Mouse (Mus musculus): ENCODE measurements around the gene Cnih3.
A peak's percentile ranks its signal among the peaks of the same experiment; 100 is the strongest.

The Cnih3 gene

DNA sequence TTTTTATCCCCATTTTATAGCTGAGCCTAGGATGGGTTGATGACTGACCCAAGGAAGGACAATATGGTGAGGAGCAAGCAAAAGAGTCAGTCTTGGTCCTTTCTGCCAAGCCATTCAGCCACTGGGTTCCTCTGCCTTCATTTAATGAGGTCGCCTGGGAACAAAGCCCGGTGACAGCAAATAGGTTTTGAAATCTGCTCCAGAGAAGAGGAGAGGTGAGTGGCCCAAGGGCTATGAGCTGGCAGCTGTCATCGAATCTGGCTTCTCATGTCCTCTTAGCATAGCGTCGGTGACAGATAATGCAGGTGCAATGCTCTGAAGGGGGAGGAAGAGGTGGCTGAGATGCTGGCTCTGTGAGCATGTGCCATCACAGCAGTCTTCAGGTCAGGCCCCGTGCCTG is 100.7 kb downstream of the Cnih3 start:
- no peak for DNase-seq (ENCODE audit: low read depth)

DNA sequence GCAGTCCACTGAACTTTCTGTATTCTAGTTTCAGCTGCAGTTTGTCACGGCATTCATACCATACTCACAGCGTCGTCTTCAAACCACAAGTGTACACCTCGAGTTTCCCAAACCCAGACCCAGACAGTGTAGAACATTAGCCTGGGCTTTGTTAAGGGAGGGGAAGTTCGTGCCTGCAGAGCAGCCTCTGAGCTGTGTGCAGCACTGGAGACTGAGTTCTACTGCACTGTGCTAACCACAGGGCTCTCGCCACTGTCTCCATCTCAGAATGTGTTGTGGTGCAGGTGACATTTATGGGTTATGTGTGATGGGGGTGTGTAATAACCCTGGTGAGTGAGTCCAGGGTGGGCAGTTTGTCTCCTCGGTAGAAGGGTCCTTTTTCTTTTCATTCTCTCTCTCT is 104.5 kb downstream of the Cnih3 start:
- DNase-seq (ENCODE audit: low read depth): no peak

DNA sequence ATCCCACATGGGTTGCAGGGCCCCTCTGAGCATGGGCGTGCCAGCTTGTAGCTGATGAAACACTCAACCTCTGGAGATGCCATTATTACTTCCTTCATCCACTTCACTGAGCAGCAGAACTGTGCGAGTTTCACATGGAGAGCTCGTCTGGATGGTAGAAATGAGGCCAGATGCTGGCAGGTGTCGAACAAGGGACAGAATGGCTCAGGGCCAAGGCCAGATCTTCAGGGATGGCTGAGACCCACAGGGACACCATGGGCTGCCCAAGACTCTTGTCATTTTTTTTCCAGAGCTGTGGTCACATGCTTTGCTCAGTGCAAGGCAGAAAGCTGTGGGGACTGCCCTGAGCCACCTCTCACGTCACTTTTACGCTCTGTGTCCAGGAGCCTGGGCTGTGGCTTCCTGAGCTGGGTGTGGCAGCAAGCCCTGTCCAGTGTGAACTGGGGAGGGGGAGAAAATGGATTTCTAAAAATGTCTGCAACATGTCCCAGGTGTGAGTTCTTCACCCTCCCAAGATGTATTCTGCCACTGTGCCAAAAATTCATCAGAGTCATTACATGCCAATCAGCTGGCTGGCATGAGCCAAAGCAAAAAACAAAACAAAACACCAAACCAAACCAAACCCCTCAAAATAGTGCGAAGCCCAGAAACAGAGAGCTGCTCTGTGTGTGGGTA is 107.1 kb downstream of the Cnih3 start:
- no peak for DNase-seq (ENCODE audit: low read depth)

DNA sequence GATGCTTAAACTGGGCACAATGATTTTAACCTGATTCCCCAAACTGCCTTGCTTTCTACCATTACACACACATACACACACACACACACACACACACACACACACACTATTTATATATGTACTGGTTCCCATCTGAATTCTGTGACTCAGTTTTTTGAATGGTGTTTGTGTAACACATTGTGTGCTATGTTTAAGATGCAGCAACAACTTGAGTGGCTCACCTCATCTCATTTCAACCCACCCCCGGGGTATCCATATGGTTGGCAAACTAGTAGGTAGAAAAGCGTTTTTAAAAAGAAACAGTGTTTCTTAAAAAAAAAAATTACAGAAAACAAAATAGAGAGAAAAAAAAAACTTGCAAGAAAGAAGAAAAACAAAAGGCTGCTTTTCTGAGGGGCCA is 107.9 kb downstream of the Cnih3 start:
- no peak for DNase-seq (ENCODE audit: low read depth)

DNA sequence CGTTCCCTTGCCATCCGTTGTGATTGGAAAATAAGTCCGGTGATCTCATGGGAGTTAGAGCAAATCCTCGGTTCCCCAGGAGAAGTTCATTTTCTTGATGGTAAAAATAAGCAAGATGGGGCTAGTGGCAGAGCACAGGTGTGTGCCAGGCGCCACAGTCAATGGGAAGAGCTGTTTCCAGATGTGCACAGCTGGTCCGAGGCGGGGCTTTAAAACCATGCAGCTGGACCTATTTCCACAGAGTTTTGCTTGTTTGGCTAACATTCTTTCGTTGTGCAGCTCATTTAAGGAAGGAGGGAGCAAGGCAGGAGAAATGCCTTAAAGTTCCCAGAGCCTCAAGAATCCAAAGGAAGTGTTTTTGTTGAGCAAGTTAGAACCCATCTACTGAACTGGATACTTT is 109.1 kb downstream of the Cnih3 start:
- DNase-seq (ENCODE audit: low read depth): no peak

DNA sequence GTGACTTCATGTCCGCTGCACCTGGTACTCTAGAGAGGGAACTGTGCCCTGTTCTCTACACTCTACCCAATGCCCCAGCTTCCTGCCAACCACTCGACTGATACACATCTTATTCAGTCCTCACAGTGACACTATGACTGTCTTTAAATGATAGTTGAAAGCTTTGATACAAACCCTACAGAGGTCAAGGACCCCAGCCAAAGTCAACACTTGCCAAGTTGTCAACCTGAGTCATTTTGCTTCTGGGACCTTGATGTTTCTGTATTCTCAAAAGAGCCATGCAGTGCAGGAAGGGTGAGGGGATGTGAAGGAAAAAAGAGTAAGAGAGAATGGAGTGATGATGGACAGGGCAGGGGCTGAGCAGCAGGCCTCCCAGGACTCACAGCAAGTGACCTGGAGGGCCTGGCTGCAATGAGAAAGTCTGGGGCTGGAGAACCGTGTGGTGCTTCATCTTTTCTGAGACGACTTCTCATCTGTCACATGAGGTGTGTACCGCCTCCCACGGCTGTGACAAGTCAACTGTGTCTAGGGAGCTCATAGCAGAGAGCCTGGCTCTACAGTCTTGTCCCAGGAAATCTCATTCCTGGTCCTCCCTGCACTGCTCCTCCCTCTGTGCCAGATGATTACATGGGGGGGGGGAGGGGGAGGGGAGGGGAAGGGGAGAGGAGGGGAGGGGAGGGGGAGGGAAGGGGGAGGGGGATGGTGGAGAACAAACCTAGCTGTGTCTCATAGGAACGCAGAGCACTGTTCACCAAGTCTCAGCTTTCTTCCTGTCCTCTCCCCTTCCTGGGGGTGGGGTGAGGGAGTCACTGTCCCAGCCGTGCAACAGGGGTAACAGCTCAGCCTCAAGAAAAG is 109.8 kb downstream of the Cnih3 start:
- DNase-seq (ENCODE audit: low read depth): no peak

DNA sequence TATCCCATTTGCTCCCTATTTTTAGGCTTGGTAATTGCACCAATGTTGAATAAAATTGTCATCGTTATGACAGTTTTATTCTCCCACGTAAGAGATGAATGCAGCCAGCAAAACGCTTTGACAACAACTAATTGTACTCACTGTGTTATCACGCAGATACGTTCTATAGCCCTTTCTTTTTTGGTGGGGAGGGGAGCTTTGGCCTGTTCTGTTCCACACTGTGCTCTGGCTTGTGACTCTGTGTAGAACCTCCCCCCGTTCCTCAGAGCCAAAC is 110.4 kb downstream of the Cnih3 start:
- DNase-seq (ENCODE audit: low read depth): no peak

DNA sequence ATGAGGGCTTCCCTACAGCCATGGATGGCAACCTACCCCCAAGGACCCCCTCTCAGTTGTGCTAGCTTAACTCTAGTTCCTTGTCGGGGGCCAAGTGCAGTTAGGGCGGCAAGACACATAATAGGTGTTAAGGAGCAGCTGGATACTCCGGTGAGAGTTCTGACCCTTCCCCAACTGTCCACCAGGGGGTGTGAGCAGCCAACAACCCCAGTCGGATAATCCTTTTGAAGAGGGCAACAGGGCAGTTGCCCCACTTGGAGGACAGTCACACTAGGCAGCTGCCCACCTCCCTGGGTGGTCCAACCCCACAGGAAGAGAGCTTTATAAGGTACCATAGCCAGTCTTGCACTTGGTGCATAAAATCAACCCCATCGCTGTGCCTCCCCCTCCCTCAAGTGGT is 112.6 kb downstream of the Cnih3 start:
- DNase-seq (ENCODE audit: low read depth): peak; percentile 7

DNA sequence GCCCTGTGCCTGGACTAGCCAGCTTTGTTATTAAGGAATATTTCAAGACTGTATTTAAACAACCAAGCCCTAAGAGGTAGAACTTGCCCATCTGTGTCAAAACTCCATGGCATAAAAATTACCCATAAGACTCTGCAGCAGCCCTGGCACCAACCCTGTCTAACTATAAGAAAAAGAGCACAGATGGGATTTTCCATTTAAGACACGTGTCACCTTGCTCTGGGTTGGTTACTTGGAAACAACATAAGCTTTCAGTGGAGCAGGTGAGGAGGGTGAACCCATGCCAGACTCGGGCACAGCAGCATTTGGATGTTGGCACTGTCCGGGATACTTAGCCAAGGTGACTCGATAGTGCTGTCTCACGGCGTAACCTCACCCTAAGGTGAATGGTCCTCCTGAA is 113.6 kb downstream of the Cnih3 start:
- no peak for DNase-seq (ENCODE audit: low read depth)

DNA sequence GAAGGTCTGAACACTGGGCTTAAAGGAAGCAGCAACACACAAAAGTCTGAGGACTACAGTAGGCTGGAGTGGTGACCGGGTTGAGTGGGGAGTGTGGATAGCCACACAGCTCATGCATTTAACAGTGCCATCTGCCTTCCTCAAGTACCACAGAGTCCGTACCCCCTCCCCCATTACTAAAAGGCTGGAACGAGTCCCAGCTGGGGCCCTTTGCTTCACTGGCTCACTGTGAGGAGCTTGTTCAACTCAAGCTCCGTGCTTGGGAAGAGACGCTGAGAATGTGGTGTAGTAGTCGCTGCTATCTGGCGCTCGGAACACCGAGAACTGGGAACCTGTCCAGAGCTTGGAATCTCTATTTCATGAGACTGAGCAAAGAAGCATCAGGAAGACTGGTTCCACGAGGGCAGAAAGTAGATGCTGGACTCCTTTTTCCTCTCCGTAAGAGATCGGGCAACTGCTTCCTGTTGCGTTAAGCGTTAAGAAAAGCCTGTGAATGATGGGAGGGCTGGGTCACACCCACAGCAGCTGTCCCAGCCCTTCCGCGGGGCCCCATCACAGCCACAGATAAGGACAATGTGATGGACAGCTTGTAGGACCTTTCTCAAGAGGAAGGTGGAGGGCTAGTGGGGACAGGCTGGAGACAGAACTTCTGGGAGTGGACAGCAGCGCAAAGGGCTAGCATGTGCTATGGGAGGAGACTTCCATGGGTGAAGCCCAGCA is 114.3 kb downstream of the Cnih3 start:
- DNase-seq (ENCODE audit: low read depth): no peak

DNA sequence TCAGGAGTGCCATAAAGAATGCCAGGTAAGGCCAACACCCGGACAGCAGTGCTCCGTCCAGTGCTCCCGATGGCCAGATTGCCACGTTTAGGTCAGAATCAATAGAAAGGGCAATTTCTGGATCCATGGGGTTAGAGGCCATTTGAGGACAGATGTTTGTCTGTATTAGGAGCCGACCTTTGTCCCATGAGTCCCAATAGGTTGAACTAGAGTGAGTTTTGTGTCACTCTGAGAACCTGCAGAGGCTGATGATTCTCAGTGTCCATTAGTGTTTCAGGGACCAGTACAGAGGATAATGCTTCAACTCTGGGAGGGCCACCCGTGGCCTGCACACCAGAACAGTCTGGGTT is 114.9 kb downstream of the Cnih3 start:
- no peak for DNase-seq (ENCODE audit: low read depth)

DNA sequence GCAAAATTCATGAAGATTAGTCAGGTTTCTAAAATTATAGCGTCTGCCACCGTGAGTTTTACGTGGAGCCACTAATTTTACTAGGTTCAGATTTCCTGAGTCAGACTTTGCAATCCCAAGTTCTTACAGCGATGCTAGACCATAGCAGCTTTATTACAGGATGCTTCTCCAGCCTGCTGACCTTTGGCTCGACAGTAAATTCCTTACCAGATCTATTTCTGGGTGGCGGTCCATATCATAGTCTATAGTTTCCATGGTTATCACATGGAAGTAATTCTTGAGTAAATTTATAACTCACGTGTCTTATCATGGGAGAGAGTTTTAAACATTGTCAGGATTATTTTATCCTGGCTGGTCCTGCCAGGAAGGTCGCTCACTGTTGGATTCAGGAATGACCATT is 117.0 kb downstream of the Cnih3 start:
- no peak for DNase-seq (ENCODE audit: low read depth)

DNA sequence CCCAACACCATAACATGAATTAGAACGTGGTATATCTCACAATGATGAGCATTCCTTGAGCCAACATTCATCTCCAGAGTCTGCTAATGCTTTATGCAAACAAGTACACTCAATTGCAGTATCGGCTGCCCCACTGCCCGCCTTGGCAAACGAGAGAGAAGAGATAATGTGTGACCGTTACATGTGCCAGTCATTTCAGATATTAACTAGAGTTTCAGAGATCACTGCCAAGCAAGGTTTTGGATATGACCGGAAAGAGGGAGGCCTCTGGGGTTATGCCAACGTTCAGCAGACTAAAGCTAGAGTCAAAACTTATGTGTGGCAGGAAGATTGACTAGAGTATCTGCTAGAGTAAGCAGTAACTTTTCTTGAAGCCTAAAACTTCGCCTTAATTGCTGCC is 123.7 kb downstream of the Cnih3 start:
- DNase-seq (ENCODE audit: low read depth): no peak

DNA sequence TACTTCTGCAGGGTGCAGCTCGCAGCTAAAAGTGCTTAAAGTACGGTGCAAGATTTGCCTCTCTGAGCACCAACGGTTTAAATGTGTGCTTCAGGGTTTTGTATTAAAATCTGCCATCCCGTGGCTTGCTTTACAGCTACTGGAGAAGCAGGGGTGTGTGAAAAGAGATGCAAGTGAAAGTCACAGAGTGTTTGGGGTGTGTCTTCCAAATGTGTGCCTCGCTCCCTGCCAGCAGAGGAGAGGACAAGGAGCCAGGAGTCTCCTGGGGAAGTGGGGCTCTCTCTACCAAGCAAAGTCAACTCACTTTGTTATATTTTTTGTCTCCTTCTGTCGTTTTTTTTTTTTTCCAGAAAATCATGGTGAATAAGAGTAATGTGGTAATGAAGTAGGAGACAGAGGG is 124.1 kb downstream of the Cnih3 start:
- DNase-seq (ENCODE audit: low read depth): no peak

DNA sequence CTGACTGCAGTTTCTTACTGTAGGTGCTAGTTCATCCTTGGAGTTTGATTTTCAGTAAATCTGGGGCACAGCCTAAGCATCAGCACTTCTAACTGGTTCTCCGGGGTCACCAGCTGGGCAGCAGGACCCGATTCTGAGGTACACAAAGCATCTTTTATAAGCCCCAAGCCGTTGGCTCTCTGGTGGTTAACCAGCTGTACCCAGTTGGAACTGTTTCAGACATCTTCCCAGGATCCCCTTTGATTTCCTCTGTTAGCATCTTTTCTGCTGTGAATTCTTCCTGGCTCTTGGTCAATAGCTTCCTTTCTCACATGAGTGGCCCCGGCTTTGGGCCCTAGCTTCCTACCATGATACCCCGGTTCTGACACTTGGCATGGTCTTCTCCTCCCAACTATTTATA is 132.3 kb downstream of the Cnih3 start:
- DNase-seq (ENCODE audit: low read depth): no peak

DNA sequence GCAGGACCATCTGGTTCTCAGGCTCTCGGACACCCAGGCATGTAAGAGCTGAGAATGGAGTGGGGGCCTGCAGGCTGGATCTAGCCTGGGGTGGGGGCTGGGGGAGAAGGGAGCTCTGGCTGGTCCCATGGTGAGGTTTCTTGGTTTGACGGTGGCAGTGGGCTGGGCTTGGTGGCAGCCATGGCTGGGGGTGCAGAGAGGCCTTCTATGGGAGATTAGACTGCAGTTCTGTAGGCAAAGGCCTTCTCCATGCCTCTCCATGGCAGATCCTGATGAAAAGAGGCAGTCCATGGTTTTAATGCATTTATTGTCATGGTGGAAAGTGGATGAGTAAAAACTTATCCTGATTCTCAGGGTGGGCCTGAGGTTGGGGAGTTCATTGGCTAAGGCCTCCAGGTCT is 151.0 kb downstream of the Cnih3 start:
- DNase-seq (ENCODE audit: low read depth): no peak

DNA sequence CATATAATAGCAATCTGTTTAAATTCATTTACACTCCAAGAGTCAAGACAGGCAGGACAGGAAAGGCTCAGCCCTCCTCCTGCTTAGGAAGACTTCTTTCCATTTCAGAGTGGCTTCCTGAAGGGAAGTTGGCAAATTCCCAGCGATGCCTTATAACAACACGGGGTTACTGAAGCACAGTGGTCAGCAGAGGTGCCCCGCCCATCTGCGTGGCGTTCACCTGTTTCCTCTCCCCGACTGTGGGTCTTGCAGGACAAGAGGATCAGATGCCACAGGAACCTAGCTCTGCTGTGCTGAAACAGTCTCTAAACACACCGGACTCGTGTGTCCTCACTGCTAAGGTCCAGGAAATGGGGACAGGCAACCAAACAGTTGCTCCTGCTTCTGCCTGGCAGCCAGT is 152.9 kb downstream of the Cnih3 start:
- DNase-seq (ENCODE audit: low read depth): no peak
